Mouse (Mus musculus) cerebellum, adult 2 months (tissue): Measurements from ENCODE around the gene Fcgrt.

Experiments used
- CTCF ChIP-seq: fragments of 200-500 bp; IDR thresholded peaks from 2 replicates; pipeline ENCODE4 v1.5.1; 2011; ENCODE audit warnings: low read depth, mild to moderate bottlenecking, control low read depth, low read length, moderate library complexity, borderline replicate concordance; ENCODE audit not compliant: insufficient read depth
- POLR2A ChIP-seq: fragments of 200-500 bp; IDR thresholded peaks from 2 replicates; pipeline ENCODE4 v1.6.1; 2011; ENCODE audit warnings: low read length, control low read depth, borderline replicate concordance; ENCODE audit not compliant: insufficient read depth

DNA sequence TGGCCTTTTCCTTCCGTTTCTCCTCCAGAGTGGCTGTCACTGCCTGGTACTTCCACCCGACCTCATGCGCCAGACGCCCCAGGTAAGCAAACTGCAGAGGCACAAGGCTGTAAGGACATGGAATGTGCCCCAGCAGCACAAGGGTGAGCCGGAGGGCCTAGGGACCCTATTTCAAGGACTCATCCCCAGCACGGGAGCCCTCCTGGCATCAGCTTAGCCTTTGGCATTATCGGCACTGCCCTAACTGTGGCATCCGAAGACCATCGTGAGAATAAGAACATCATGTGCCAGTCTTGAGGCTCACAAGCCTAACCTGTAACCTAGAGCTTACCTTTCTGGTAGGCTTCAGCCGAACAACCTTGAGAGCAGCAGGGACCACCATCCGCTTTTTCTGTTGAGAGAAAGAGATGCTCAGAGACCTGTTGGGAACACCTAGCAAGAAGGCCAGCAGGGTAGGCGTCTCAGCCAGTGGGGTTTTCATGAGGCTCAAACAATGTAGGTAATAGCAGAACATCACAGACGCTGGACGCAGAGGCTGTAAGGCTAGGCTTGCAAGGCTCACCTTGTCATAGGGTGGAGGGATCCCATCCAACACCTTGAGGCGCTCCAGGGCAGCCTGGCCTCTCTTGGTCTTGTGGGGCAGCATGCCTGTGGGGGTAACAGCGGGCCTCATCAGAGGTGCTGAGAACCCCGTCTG is 22.6 kb upstream of the Fcgrt start:
- no peak for TF ChIP-seq POLR2A
- TF ChIP-seq CTCF: no peak
